8 mouse cellular contexts compared by ENCODE assay signal in the genomic region with DNA sequence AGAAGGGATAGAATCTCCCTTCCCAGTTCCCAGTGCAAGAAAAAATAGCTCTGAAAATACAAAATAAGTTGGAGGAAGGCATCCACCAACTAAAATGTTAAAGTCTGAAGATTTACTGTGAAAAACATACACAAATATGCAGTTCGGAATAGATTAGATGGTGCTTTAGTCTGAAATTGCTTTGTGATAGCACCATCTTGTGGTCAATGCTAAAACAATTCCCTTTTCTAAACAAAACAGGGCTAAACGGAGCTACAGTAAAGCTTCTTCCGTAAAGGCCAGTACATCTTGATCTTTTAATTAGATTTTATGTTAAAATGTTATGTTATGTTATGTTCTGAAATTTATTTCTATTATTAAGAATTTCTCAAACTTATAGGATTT.
DNase-seq lines count a peak whose midpoint lies in the region; ATAC-seq lines count a peak whose summit lies in the region.

No protein-coding gene starts in this region.

- H3K4me1 ChIP-seq in heart, embryonic 13.5 days = no peaks in the 10 kb centered on the region
- H3K4me1 ChIP-seq in midbrain, embryonic 11.5 days (ENCODE audit: control insufficient read depth, insufficient read depth, low read length) = no peaks in the 10 kb centered on the region
- H3K4me1 ChIP-seq in midbrain, embryonic 10.5 days = 0 out of 2 replicates have a peak, but pooled peaks cover 3% of the 10 kb centered on the region
- no peaks in the 10 kb centered on the region for H3K4me1 ChIP-seq in hindbrain, embryonic 13.5 days (replicated peaks)

- H3K36me3 ChIP-seq in heart, embryonic 13.5 days = no peaks in the 10 kb centered on the region
- no peaks in the 10 kb centered on the region for H3K36me3 ChIP-seq in midbrain, embryonic 11.5 days (ENCODE audit: control insufficient read depth, insufficient read depth, low read length)
- no peaks in the 10 kb centered on the region for H3K36me3 ChIP-seq in midbrain, embryonic 10.5 days
- H3K36me3 ChIP-seq in hindbrain, embryonic 13.5 days = no peaks in the 10 kb centered on the region

- H3K9ac ChIP-seq in heart, embryonic 13.5 days = no peak overlapping the region
- no peak overlapping the region for H3K9ac ChIP-seq in midbrain, embryonic 11.5 days (ENCODE audit: low read length)
- H3K9ac ChIP-seq in hindbrain, embryonic 13.5 days = no peak overlapping the region; the same call in 1 of the 2 replicates

- H3K4me2 ChIP-seq in heart, embryonic 13.5 days = peak overlapping the region; percentile 62
- H3K4me2 ChIP-seq in midbrain, embryonic 11.5 days = no peak overlapping the region
- H3K4me2 ChIP-seq in hindbrain, embryonic 13.5 days = peak overlapping the region; percentile 41

- H3K4me3 ChIP-seq in heart, embryonic 13.5 days = peak overlapping the region; percentile 35
- H3K4me3 ChIP-seq in midbrain, embryonic 11.5 days (ENCODE audit: low read depth, low read length) = no peak overlapping the region
- H3K4me3 ChIP-seq in midbrain, embryonic 10.5 days = no peak overlapping the region
- H3K4me3 ChIP-seq in hindbrain, embryonic 13.5 days = peak overlapping the region; percentile 18; the same call in 1 of the 2 replicates

- no peak for ATAC-seq in heart, embryonic 13.5 days (ENCODE audit: extremely low read depth, insufficient number of reproducible peaks, low FRiP score, low TSS enrichment)
- peak; percentile 76 for ATAC-seq in midbrain, embryonic 11.5 days (ENCODE audit: low FRiP score)
- ATAC-seq in hindbrain, embryonic 13.5 days (ENCODE audit: low FRiP score) = peak; percentile 76

- no peaks in the 10 kb centered on the region for H3K9me3 ChIP-seq in heart, embryonic 13.5 days
- no peaks in the 10 kb centered on the region for H3K9me3 ChIP-seq in midbrain, embryonic 11.5 days (ENCODE audit: control insufficient read depth, low read length)
- no peaks in the 10 kb centered on the region for H3K9me3 ChIP-seq in midbrain, embryonic 10.5 days (replicated peaks)
- no peaks in the 10 kb centered on the region for H3K9me3 ChIP-seq in hindbrain, embryonic 13.5 days

- WGBS in heart, embryonic 13.5 days = 30% methylated on average over 3 of the region's 3 CpGs
- 33% methylated on average over 3 of the region's 3 CpGs for WGBS in midbrain, embryonic 11.5 days
- WGBS in midbrain, embryonic 10.5 days = 39% methylated on average over 3 of the region's 3 CpGs
- 32% methylated on average over 3 of the region's 3 CpGs for WGBS in hindbrain, embryonic 13.5 days

- H3K27me3 ChIP-seq in heart, embryonic 13.5 days (replicated peaks) = no peaks in the 10 kb centered on the region
- no peaks in the 10 kb centered on the region for H3K27me3 ChIP-seq in midbrain, embryonic 11.5 days (ENCODE audit: control insufficient read depth, insufficient read depth, low read length)
- H3K27me3 ChIP-seq in midbrain, embryonic 10.5 days (ENCODE audit: low read depth, poor library complexity, severe bottlenecking) = no peaks in the 10 kb centered on the region
- no peaks in the 10 kb centered on the region for H3K27me3 ChIP-seq in hindbrain, embryonic 13.5 days

- intact Hi-C loops in heart, postnatal 25 days (cut with DNase I) = loop anchor here (2.0 kb wide), 1 partner anchor 491 kb away; no protein-coding TSS in a partner anchor

- H3K27ac ChIP-seq in heart, embryonic 13.5 days (replicated peaks) = no peak overlapping the region
- H3K27ac ChIP-seq in midbrain, embryonic 11.5 days (ENCODE audit: low read depth, low read length) = no peak overlapping the region
- no peak overlapping the region for H3K27ac ChIP-seq in midbrain, embryonic 10.5 days (replicated peaks)
- no peak overlapping the region for H3K27ac ChIP-seq in hindbrain, embryonic 13.5 days

- no peak for DNase-seq in heart, adult 9 months (ENCODE audit: low spot score in 2 of 2)
- peak; percentile 92 for DNase-seq in midbrain, embryonic 11.5 days (ENCODE audit: low spot score, missing footprints)
- DNase-seq in midbrain, embryonic 10.5 days (ENCODE audit: low spot score) = no peak
- peak; percentile 77 for DNase-seq in retina, embryonic 14.5 days (ENCODE audit: low spot score)
- no peak for DNase-seq in urinary bladder, postnatal 4 days (ENCODE audit: low spot score in 2 of 2)
- no peak for DNase-seq in heart, postnatal 25 days (ENCODE audit: low spot score)

Comparison
In these comparisons a context has a peak if more than half of its experiments do, and no peak if none do; other contexts are left out.
1. DNase-seq: peak in midbrain, embryonic 11.5 days (single experiment) and retina, embryonic 14.5 days (single experiment); none in heart, adult 9 months (0 of 2), midbrain, embryonic 10.5 days (single experiment), urinary bladder, postnatal 4 days (0 of 2) and heart, postnatal 25 days (single experiment).
2. H3K4me3 ChIP-seq: peak in heart, embryonic 13.5 days (single experiment) and hindbrain, embryonic 13.5 days (single experiment); none in midbrain, embryonic 11.5 days (single experiment) and midbrain, embryonic 10.5 days (single experiment).